Mouse (Mus musculus): Measurements from ENCODE around the gene Cnksr3. TPM values are rescaled to one million over a fixed set of nuclear protein-coding genes. Genes with fewer than 3 reads are reported as not detected.

Gene Cnksr3
- total and polyA plus RNA-seq, 3 experiments, result not detected

DNA sequence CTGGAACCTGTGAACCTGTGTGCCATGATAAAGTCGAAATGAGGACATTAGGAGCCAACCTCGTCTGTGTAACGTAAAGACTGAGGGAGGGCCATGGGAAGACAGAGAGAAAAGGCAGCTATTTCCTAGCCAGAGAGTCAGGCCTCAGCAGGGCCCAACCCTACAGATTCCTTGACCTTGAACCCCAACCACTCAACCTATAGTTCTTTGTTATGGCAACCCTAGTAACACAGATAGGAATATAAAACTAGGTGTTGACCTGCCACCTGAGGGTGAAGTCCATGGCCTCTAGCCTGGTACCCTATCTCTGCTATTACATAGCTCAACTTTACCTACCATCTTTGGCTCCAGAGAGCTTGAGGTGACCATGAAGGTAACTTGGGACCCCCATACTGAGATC, 80.6 kb downstream of the Cnksr3 start:
- Histone ChIP-seq H3K4me1 (ENCODE audit: control insufficient read depth in 1 of 2, insufficient read depth in 2 of 2, low read length in 2 of 2) (no peaks in the 10 kb centered on the region), H3K9ac (ENCODE audit: control insufficient read depth, low read depth, low read length, poor library complexity, severe bottlenecking) (no peak overlapping the region), H3K36me3 (ENCODE audit: control insufficient read depth in 1 of 2, insufficient read depth in 2 of 2, low read length in 2 of 2) (no peaks in the 10 kb centered on the region), H3K4me3 (ENCODE audit: control insufficient read depth in 1 of 2, insufficient read depth in 1 of 2, low read depth in 2 of 2, low read length in 2 of 2) (no peak overlapping the region), H3K27ac (ENCODE audit: control insufficient read depth, low read depth, low read length) (no peak overlapping the region), H3K27me3 (ENCODE audit: control insufficient read depth in 1 of 2, insufficient read depth in 2 of 2, low read length in 2 of 2) (no peaks in the 10 kb centered on the region), H3K9me3 (replicated peaks; ENCODE audit: insufficient read depth, low read length) (no peaks in the 10 kb centered on the region), H3K79me2 (ENCODE audit: control insufficient read depth, insufficient read depth, low read length, poor library complexity) (no peaks in the 10 kb centered on the region)
- TF ChIP-seq MYB (IDR thresholded peaks at IDR 0.05; ENCODE audit: low read depth, low read length) (no peak), TAL1 (IDR thresholded peaks at IDR 0.05; ENCODE audit: low read length) (no peak), RAD21 (IDR thresholded peaks at IDR 0.05; ENCODE audit: low read depth, low read length) (no peak), MXI1 (IDR thresholded peaks at IDR 0.05; ENCODE audit: low read depth, low read length) (no peak), MAX (IDR thresholded peaks at IDR 0.05; ENCODE audit: low read length) (no peak), USF2 (IDR thresholded peaks at IDR 0.05; ENCODE audit: borderline replicate concordance in 1 of 2, insufficient read depth in 1 of 2, low read depth in 1 of 2, low read length in 2 of 2) (no peak), ZNF384 (IDR thresholded peaks at IDR 0.05; ENCODE audit: low read depth, low read length) (no peak)
- DNase-seq (ENCODE audit: low read depth, low spot score), result no peak

DNA sequence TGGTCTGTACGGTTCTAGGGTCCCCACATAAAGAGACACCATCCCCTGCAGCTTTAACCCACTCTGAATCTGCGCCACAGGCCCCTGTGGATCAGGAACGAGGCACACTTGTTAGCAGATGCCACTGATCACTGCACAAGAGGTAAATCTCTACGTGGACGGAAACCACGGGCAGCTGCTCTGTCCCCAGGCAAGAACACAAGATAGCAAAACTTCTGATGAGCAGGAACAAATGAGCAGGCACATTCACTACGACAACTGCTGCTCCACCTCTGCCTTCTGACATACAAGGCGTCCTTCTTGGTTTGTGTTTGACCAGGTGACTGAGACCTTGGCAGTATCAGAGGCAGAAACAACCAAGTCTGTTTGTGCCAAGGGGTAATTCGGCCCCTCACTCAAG, 84.2 kb downstream of the Cnksr3 start:
- no peaks in the 10 kb centered on the region for H3K36me3 ChIP-seq (ENCODE audit: control insufficient read depth in 1 of 2, insufficient read depth in 2 of 2, low read length in 2 of 2)
- no peak for DNase-seq (ENCODE audit: low read depth, low spot score)
- TF ChIP-seq SMC3 (IDR thresholded peaks at IDR 0.05; ENCODE audit: low read depth, low read length) (no peak), CTCF (IDR thresholded peaks at IDR 0.05 in 2 of 3, conservative IDR thresholded peaks at IDR 0.05 in 1 of 3; ENCODE audit: control insufficient read depth in 1 of 3, insufficient read depth in 1 of 3, low read depth in 2 of 3, low read length in 3 of 3, poor library complexity in 1 of 3, severe bottlenecking in 1 of 3) (no peak), HCFC1 (IDR thresholded peaks at IDR 0.05; ENCODE audit: low read depth, low read length) (no peak), ZNF384 (IDR thresholded peaks at IDR 0.05; ENCODE audit: low read depth, low read length) (no peak), MXI1 (IDR thresholded peaks at IDR 0.05; ENCODE audit: low read depth, low read length) (no peak), JUND (IDR thresholded peaks at IDR 0.05; ENCODE audit: low read depth, low read length) (no peak), POLR2AphosphoS2 (IDR thresholded peaks at IDR 0.05; ENCODE audit: low read length) (no peak), MEF2A (IDR thresholded peaks at IDR 0.05; ENCODE audit: extremely low read depth, insufficient replicate concordance, low read depth, low read length, poor library complexity, severe bottlenecking) (no peak), RCOR1 (IDR thresholded peaks at IDR 0.05; ENCODE audit: low read depth, low read length) (no peak), E2F4 (IDR thresholded peaks at IDR 0.05; ENCODE audit: borderline replicate concordance, low read depth, low read length) (no peak), MYB (IDR thresholded peaks at IDR 0.05; ENCODE audit: low read depth, low read length) (no peak), EP300 (IDR thresholded peaks at IDR 0.05; ENCODE audit: low read depth in 1 of 2, low read length in 2 of 2) (no peak), MAZ (IDR thresholded peaks at IDR 0.05; ENCODE audit: low read depth, low read length) (no peak), MAFK (IDR thresholded peaks at IDR 0.05; ENCODE audit: borderline replicate concordance, low read depth, low read length) (no peak), GATA1 (IDR thresholded peaks at IDR 0.05; ENCODE audit: low read depth, low read length) (no peak), POLR2A (IDR thresholded peaks at IDR 0.05; ENCODE audit: control insufficient read depth in 1 of 2, insufficient read depth in 1 of 2, low read depth in 1 of 2, low read length in 2 of 2, poor library complexity in 1 of 2) (no peak), GABPA (IDR thresholded peaks at IDR 0.05; ENCODE audit: low read depth, low read length) (no peak), TAL1 (IDR thresholded peaks at IDR 0.05; ENCODE audit: low read length) (no peak), TBP (IDR thresholded peaks at IDR 0.05; ENCODE audit: low read depth, low read length) (no peak), POLR2AphosphoS5 (IDR thresholded peaks at IDR 0.05; ENCODE audit: borderline replicate concordance, low read depth, low read length) (no peak)
- no peak overlapping the region for H3K9ac ChIP-seq (ENCODE audit: control insufficient read depth, low read depth, low read length, poor library complexity, severe bottlenecking)
- no peaks in the 10 kb centered on the region for H3K9me3 ChIP-seq (replicated peaks; ENCODE audit: insufficient read depth, low read length)
- H3K79me2 ChIP-seq (ENCODE audit: control insufficient read depth, insufficient read depth, low read length, poor library complexity), result no peaks in the 10 kb centered on the region
- no peaks in the 10 kb centered on the region for H3K4me1 ChIP-seq (ENCODE audit: control insufficient read depth in 1 of 2, insufficient read depth in 2 of 2, low read length in 2 of 2)
- no peak overlapping the region for H3K4me3 ChIP-seq (ENCODE audit: control insufficient read depth in 1 of 2, insufficient read depth in 1 of 2, low read depth in 2 of 2, low read length in 2 of 2)
- H3K27ac ChIP-seq (ENCODE audit: control insufficient read depth, low read depth, low read length), result no peak overlapping the region
- no peaks in the 10 kb centered on the region for H3K27me3 ChIP-seq (ENCODE audit: control insufficient read depth in 1 of 2, insufficient read depth in 2 of 2, low read length in 2 of 2)

All from MEL (cell line).